Mouse (Mus musculus): Measurements from ENCODE around the gene Cdrt4. TPM values are rescaled to one million over a fixed set of nuclear protein-coding genes. Genes with fewer than 3 reads are reported as not detected.

Cdrt4 gene
- total RNA-seq, 2 experiments from 2014 or later, result 0.59 TPM; not detected in 1

Other genes with a start within 250 kb of the Cdrt4 start
- 1 to 10 TPM; 2.3 to 3.4 TPM for gene Zfp287, start 219.3 kb upstream of the Cdrt4 start, total RNA-seq (2021)
- not detected for gene Gm10428, start 198.1 kb upstream of the Cdrt4 start, total RNA-seq (2021)
- gene Zfp286, start 161.7 kb upstream of the Cdrt4 start, total RNA-seq (2021), result 1 to 10 TPM; 1.3 to 3.5 TPM
- gene Trim16, start 131.0 kb upstream of the Cdrt4 start, total RNA-seq (2021), result 10 to 100 TPM; 23.1 to 24.2 TPM
- gene Fbxw10, start 104.1 kb upstream of the Cdrt4 start, total RNA-seq (2021), result under 1 TPM; 0.23 to 0.68 TPM
- 10 to 100 TPM; 11.3 to 15.2 TPM for gene Tvp23b, start 71.7 kb upstream of the Cdrt4 start, total RNA-seq (2021)
- not detected for gene Tekt3, start 110.5 kb downstream of the Cdrt4 start, total RNA-seq (2021)
- 100 to 1,000 TPM; 266 to 376 TPM for gene Pmp22, start 177.8 kb downstream of the Cdrt4 start, total RNA-seq (2021)